Mouse (Mus musculus) MEL (cell line): Measurements from ENCODE around the gene Gm5617.

Experiments
- CHD2 ChIP-seq: IDR thresholded peaks from 2 replicates; pipeline ENCODE4 v1.6.1; 2011; ENCODE audit warnings: low read length, improper control_type of control experiment
- CTCF ChIP-seq, 3 experiments: IDR thresholded peaks in 2 of 3; conservative IDR thresholded peaks in 1 of 3; 2 replicates each; pipeline ENCODE4 v1.5.1; 2011 to 2012; ENCODE audit warnings: low read length in 3 of 3, low read depth in 2 of 3, mild to moderate bottlenecking in 2 of 3, improper control_type of control experiment in 1 of 3, inconsistent platforms in 1 of 3, mixed read lengths in 1 of 3, moderate library complexity in 1 of 3; ENCODE audit not compliant: control insufficient read depth in 1 of 3, insufficient read depth in 1 of 3, poor library complexity in 1 of 3, severe bottlenecking in 1 of 3
- E2F4 ChIP-seq: IDR thresholded peaks from 2 replicates; pipeline ENCODE4 v1.6.1; 2011; ENCODE audit warnings: low read depth, low read length, improper control_type of control experiment, borderline replicate concordance
- EP300 ChIP-seq, 2 experiments: IDR thresholded peaks; 2 replicates each; pipeline ENCODE4 v1.6.1; 2011; ENCODE audit warnings: improper control_type of control experiment in 2 of 2, low read length in 2 of 2, low read depth in 1 of 2, mild to moderate bottlenecking in 1 of 2
- KAT2A ChIP-seq: conservative IDR thresholded peaks from 2 replicates; pipeline ENCODE4 v1.6.1; 2012; ENCODE audit warnings: low read depth, low read length, improper control_type of control experiment, inconsistent platforms
- MAX ChIP-seq: IDR thresholded peaks from 2 replicates; pipeline ENCODE4 v1.6.1; 2011; ENCODE audit warnings: low read length, improper control_type of control experiment
- NELFE ChIP-seq: IDR thresholded peaks from 2 replicates; pipeline ENCODE4 v1.6.1; 2011; ENCODE audit warnings: low read depth, low read length, improper control_type of control experiment
- POLR2A ChIP-seq, 2 experiments: IDR thresholded peaks; 2 replicates each; pipeline ENCODE4 v1.6.1; 2011 to 2012; ENCODE audit warnings: low read length in 2 of 2, mild to moderate bottlenecking in 2 of 2, control low read depth in 1 of 2, improper control_type of control experiment in 1 of 2, low read depth in 1 of 2, moderate library complexity in 1 of 2; ENCODE audit not compliant: control insufficient read depth in 1 of 2, insufficient read depth in 1 of 2, poor library complexity in 1 of 2
- POLR2AphosphoS2 ChIP-seq: IDR thresholded peaks from 2 replicates; pipeline ENCODE4 v1.6.1; 2011; ENCODE audit warnings: low read length, improper control_type of control experiment
- RCOR1 ChIP-seq: IDR thresholded peaks from 2 replicates; pipeline ENCODE4 v1.6.1; 2012; ENCODE audit warnings: low read depth, mild to moderate bottlenecking, inconsistent platforms, low read length, improper control_type of control experiment

GRCm38 (mm10) chr9:48525566-48525965, 30.3 kb downstream of the Gm5617 start:
- TF ChIP-seq POLR2A (IDR thresholded peaks at IDR 0.05; ENCODE audit: control insufficient read depth in 1 of 2, insufficient read depth in 1 of 2, low read depth in 1 of 2, low read length in 2 of 2, poor library complexity in 1 of 2) (no peak), CTCF (IDR thresholded peaks at IDR 0.05 in 2 of 3, conservative IDR thresholded peaks at IDR 0.05 in 1 of 3; ENCODE audit: control insufficient read depth in 1 of 3, insufficient read depth in 1 of 3, low read depth in 2 of 3, low read length in 3 of 3, poor library complexity in 1 of 3, severe bottlenecking in 1 of 3) (no peak), RCOR1 (no peak), NELFE (no peak), CHD2 (no peak), KAT2A (no peak), E2F4 (no peak), EP300 (IDR thresholded peaks at IDR 0.05; ENCODE audit: low read depth in 1 of 2, low read length in 2 of 2) (no peak), POLR2AphosphoS2 (no peak), MAX (no peak)
